8 mouse cellular contexts compared by ENCODE assay signal in genomic region chr3:145950034-145950814, GRCm38 (mm10). TPM values are rescaled to one million over a fixed set of nuclear protein-coding genes. Genes with fewer than 3 reads are reported as not detected.
DNase-seq lines count a peak whose midpoint lies in the region; ATAC-seq and TF ChIP-seq lines count a peak whose summit lies in the region.

No protein-coding gene starts in this region.

- H3K27me3 ChIP-seq in forebrain, postnatal 0 days (ENCODE audit: insufficient read depth, low read length): no peaks in the 10 kb centered on the region; the same call in 1 of the 2 replicates
- H3K27me3 ChIP-seq in hindbrain, embryonic 15.5 days: peaks cover 5% of the 10 kb centered on the region

- 10% methylated on average over 15 of the region's 15 CpGs for WGBS in forebrain, postnatal 0 days
- 8% methylated on average over 15 of the region's 15 CpGs for WGBS in hindbrain, embryonic 15.5 days

- no peaks in the 10 kb centered on the region for H3K4me1 ChIP-seq in forebrain, postnatal 0 days (ENCODE audit: insufficient read depth)
- peaks cover 5% of the 10 kb centered on the region for H3K4me1 ChIP-seq in hindbrain, embryonic 15.5 days (replicated peaks)

- peaks cover 2% of the 10 kb centered on the region; the same call in 1 of the 2 replicates for H3K36me3 ChIP-seq in forebrain, postnatal 0 days (ENCODE audit: insufficient read depth)
- no peaks in the 10 kb centered on the region for H3K36me3 ChIP-seq in hindbrain, embryonic 15.5 days

- peak; percentile 53 for DNase-seq in adrenal gland, postnatal 10 days
- DNase-seq in adrenal gland, postnatal 25 days: no peak
- DNase-seq in brain, embryonic 18.5 days (ENCODE audit: low read depth, low spot score): peak; percentile 57
- DNase-seq in forebrain, postnatal 0 days: peak; percentile 85
- DNase-seq in left cerebral cortex, adult 18-20 months (ENCODE audit: low spot score in 2 of 2): peak; percentile 41 to 60
- peak; percentile 58 to 70 for DNase-seq in lung, postnatal 4 days
- DNase-seq in right cerebral cortex, postnatal 4 days: peak; percentile 43

- peak; percentile 96 for ATAC-seq in forebrain, postnatal 0 days
- peak; percentile 78 for ATAC-seq in hindbrain, embryonic 15.5 days (ENCODE audit: low FRiP score, low read depth)

- H3K27ac ChIP-seq in forebrain, postnatal 0 days (ENCODE audit: low read depth, low read length): no peak overlapping the region
- no peak overlapping the region for H3K27ac ChIP-seq in hindbrain, embryonic 15.5 days (replicated peaks)

- peak overlapping the region; percentile 41 for H3K4me2 ChIP-seq in forebrain, postnatal 0 days (ENCODE audit: low read depth)
- H3K4me2 ChIP-seq in hindbrain, embryonic 15.5 days: peak overlapping the region; percentile 46

- peak overlapping the region; percentile 7 for H3K4me3 ChIP-seq in forebrain, postnatal 0 days (ENCODE audit: low read depth, low read length)
- H3K4me3 ChIP-seq in hindbrain, embryonic 15.5 days: peak overlapping the region; percentile 11; the same call in 1 of the 2 replicates

- H3K9me3 ChIP-seq in forebrain, postnatal 0 days (ENCODE audit: low read length): no peaks in the 10 kb centered on the region
- no peaks in the 10 kb centered on the region for H3K9me3 ChIP-seq in hindbrain, embryonic 15.5 days

- no peak overlapping the region for H3K9ac ChIP-seq in forebrain, postnatal 0 days
- H3K9ac ChIP-seq in hindbrain, embryonic 15.5 days: no peak overlapping the region

- TF ChIP-seq CTCF in forebrain, postnatal 0 days (IDR thresholded peaks at IDR 0.05; ENCODE audit: low read depth): peak; percentile 78

RNA-seq across cellular contexts. Expression of gene 2410004B18Rik, which starts 12.4 kb away (rescaled TPM):
- total RNA-seq in adrenal gland, postnatal 10 days (2021): 10 to 100 TPM; 21.4 to 22.3 TPM
- 23.7 and 28.7 TPM in 2 replicates for total RNA-seq in adrenal gland, postnatal 25 days (2021)
- 57.5 and 71.2 TPM in 2 replicates for total RNA-seq in forebrain, postnatal 0 days (2014; rRNA removed)
- polyA plus RNA-seq in forebrain, postnatal 0 days (2015; fragmentation: Nextera tagmentation; extraction: Ambion mirVana): 96.4 and 97.3 TPM in 2 replicates
- polyA plus RNA-seq in hindbrain, embryonic 15.5 days (2015; fragmentation: Nextera tagmentation; extraction: Ambion mirVana): 81.0 and 84.4 TPM in 2 replicates
- 10 to 100 TPM; 38.6 to 38.9 TPM for total RNA-seq in left cerebral cortex, adult 18-20 months (2021)

RNA-seq across cellular contexts. Expression of gene Bcl10, which starts 27.6 kb away (rescaled TPM):
- 10 to 100 TPM; 24.3 to 25.5 TPM for total RNA-seq in adrenal gland, postnatal 10 days (2021)
- 24.5 and 25.1 TPM in 2 replicates for total RNA-seq in adrenal gland, postnatal 25 days (2021)
- 30.5 and 33.2 TPM in 2 replicates for total RNA-seq in forebrain, postnatal 0 days (2014; rRNA removed)
- 34.4 and 38.1 TPM in 2 replicates for polyA plus RNA-seq in forebrain, postnatal 0 days (2015; fragmentation: Nextera tagmentation; extraction: Ambion mirVana)
- 32.3 and 34.8 TPM in 2 replicates for polyA plus RNA-seq in hindbrain, embryonic 15.5 days (2015; fragmentation: Nextera tagmentation; extraction: Ambion mirVana)
- 10 to 100 TPM; 13.2 to 15.0 TPM for total RNA-seq in left cerebral cortex, adult 18-20 months (2021)

RNA-seq across cellular contexts. Expression of gene Syde2, which starts 37.4 kb away (rescaled TPM):
- 1 to 10 TPM; 6.3 to 7.9 TPM for total RNA-seq in adrenal gland, postnatal 10 days (2021)
- total RNA-seq in adrenal gland, postnatal 25 days (2021): 7.9 and 9.2 TPM in 2 replicates
- 5.1 and 5.7 TPM in 2 replicates for total RNA-seq in forebrain, postnatal 0 days (2014; rRNA removed)
- 0.34 and 0.45 TPM in 2 replicates for polyA plus RNA-seq in forebrain, postnatal 0 days (2015; fragmentation: Nextera tagmentation; extraction: Ambion mirVana)
- polyA plus RNA-seq in hindbrain, embryonic 15.5 days (2015; fragmentation: Nextera tagmentation; extraction: Ambion mirVana): 0.34 and 0.54 TPM in 2 replicates
- total RNA-seq in left cerebral cortex, adult 18-20 months (2021): 1 to 10 TPM; 2.6 TPM
